Mouse (Mus musculus): Measurements from ENCODE around the gene Tuba1b.
"Not testable (repeated sequence)": the region's sequence is repeated elsewhere in the genome, so short reads cannot be mapped to it uniquely, and the experiment has no call there.

Gene Tuba1b

DNA sequence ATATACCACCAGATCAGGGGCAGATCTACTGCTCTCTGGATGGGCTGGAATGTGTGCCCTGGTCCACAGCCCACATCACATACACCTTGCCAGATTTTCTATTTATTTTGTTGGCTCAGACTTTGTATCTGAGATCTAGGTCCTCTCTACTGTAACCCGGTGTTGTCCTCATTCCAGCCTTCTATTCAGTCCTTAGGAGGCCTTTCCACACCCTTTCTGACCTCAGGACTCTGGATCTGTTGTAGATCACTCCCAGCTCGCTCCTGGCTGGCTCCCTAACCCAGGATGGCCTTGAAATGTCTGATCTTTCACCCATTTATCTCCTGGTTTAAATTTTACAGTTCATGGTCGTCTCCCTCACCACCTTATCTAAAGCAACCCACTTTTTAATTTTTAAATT is 9.7 kb downstream of the Tuba1b start:
- no peak for DNase-seq (ENCODE audit: low spot score)

DNA sequence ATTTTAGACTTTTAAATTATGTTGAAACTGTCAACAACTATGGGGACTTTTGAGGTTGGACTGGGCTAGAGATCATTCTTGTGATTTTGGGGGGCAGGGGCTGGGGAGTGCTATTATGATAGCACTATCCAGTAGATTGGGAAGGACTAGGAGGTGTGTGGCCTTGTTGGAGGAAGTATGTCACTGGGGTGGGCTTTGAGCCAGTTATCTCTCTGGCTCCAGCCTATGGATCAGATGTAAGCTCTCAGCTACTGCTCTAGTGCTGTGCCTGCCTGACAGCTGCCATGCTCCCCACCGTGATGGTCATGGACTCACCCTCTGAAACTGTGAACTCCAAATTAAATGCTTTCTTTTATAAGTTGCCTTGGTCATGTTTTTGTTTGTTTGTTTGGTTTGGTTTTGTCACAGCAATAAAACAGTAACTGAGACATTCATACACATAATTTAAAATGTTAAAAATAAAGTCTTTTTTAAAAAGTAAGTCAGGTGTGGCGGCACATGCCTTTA is 11.3 kb downstream of the Tuba1b start:
- DNase-seq (ENCODE audit: low spot score), result no peak

DNA sequence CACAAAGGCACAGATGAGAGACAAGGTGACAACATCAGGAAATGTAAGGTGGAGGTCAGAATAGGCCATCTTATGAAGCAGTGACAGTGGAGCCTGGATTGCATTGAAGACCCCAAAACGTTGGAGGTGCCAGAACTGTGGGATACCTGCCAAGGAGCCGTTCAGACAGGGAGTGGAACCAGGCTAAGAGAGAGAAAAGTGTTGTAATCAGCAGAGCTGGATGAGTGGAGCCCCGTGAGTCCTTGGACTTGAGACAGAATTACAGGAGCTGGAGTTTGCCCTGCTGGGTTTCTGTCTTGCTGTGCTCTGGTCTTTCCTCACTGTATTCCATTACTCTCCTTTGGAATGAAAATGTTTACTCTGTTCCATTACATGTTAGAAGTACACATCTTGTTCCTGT is 11.8 kb downstream of the Tuba1b start:
- no peak for DNase-seq (ENCODE audit: low spot score)

DNA sequence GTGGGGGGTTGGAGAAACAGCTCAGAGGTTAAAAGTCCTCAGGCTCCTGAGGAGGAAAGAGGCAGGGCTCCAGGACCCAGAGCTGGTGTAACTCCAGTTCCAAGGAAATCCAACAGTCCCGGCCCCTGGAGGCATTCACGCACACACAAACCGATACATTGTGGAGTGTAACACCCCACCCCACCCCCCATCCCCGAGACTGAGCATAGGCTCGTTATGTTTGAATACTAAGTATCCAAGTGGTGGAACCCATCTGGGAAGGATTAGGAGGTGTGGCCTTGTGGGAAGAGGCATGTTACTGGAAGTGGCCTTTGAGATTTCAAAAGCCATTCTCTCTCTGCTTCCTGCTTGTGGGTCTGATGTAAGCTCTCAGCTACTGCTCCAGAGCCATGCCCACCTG is 12.9 kb downstream of the Tuba1b start:
- DNase-seq (ENCODE audit: low spot score), result no peak

DNA sequence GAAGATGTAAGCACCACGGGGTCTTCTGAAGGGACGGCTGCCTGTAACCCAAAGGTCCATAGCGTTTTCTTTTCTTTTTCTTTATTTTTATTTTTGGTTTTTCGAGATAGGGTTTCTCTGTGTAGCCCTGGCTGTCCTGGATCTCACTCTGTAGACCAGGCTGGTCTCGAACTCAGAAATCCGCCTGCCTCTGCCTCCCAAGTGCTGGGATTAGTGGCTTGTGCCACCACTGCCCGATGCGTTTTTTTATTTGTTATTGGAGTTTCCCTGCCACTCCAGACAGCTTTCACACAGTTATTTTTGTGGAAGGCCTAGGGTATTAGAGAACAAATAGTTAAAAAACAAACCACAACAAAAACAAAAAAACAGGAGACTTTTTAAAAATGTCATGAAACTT is 15.9 kb downstream of the Tuba1b start:
- not testable (repeated sequence) for DNase-seq (ENCODE audit: low spot score)

DNA sequence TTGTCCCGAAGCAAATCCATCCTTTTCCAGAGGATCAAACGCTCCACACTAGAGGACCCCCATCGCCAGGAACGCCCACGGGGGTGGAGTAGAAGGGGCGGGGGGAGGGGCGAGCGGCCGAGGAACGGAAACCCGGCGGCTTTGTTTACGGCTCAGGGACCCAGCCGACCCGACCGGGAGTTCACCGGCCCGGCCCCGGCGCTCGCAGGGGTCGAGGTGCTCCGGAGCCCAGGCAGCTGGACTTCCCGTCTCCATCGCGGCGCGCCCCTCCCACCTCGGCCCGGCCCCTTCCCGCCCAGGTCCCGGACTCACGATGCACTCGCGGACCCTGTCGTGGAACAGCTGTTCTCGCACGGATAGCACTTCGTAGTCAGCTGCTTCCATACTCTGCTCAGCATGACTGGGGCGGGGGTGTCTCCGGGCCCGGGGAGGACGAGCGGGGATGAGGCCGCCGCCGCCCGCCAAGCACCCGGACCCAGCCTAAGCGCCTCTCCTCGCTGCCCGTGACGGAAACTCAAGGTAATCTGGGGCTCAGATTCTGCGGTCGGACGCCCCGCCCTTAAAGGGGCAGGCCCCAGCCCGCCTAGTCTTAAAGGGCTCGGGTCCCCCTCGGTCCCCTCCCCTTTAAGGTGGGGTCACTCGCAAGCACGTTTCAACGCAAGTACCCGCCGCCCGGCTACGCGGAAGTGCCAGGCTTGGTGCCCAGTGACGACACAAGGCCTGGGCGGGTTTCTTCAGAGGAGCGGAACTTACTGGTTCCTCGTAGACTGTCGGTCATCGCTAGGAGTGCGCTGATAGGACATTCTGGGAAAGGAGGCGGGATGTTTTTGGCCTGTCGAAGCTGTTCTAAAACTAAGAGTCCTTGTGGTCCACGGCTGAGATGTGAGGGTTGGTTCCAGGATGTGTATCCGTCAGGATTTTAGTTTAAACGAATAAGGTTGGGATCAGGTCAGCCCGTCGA is 16.5 kb downstream of the Tuba1b start, which contains the start of gene Lmbr1l:
Gene Lmbr1l, minus strand, starts transcription at position 694 of the 961 bp plus-strand sequence.
- DNase-seq (ENCODE audit: low spot score), result peak; percentile 93

DNA sequence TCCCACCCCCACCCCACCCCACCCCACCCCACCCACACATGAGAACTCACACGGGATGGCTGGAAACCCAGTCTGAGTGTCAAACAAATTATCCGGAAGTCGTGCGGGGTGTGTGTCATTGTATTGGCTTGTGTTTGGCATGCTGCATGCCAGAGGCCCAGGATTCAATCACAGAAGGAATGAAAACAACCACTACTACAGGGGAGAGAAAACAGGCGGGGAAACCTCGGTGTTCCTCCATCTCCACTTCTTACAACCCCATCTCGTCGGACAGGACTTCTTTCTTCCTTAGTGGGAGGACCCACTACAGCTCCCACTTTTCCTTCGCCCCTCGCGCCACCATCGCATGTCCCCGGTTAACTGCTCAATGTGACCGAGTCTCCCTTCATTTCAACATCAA is 17.3 kb downstream of the Tuba1b start:
- peak; percentile 29 for DNase-seq (ENCODE audit: low spot score)

DNA sequence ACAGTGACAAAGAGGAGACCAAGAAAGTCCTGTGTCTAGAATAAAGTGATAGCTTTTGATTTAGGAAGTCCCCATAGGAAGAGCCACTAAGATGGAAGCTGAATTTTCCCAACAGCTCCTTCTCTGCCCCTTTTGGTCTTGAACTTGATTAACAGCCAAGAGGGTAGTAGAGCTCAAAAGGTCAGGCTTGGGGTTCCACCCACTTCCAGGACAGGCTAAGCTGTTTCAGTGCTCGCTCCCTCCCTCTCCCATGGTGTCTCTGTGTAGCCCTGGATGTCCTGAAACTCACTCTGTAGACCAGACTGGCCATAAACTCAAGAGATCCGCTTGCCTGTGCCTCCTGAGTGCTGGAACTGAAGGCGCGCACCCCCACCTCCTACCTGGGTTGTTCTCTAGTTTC is 18.3 kb downstream of the Tuba1b start:
- DNase-seq (ENCODE audit: low spot score), result no peak

DNA sequence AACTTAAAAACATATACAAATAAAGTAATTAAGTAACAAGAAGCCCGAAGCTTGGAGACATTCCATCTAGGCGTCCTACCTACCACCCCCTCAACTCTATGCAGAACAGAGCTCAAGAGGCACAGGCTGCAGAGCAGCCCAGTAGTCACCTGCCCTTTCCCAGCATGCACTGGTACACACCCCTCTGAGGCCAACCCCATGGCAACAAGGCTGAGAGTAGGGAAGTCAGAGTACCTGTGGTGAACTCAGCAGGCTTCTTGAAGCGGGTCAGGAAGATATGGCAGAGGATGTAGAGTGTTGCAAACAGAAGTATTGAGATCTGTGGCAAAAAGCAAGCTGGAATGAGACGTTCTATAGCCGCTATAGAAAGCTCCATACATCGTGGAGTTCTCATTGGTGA is 19.5 kb downstream of the Tuba1b start:
- no peak for DNase-seq (ENCODE audit: low spot score)

DNA sequence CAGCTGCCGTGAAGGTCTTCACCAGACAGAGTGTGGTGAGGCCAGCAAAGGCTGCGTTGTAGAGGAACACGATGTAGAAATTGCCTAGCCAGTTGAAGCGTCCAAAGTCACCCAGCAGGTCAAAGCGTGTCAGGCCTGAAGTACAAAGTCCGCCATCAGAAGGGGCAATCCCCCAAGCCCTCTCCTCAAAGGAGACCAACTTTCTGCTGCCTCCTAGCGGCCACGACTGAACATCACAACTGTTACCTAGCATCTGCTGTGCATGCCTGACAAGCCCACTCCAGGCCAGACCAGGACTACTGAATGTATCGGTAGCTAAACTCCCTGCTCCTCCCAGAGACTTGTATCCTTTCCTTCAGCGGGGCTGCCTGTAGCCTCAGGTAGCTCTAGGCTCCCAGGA is 29.7 kb downstream of the Tuba1b start:
- no peak for DNase-seq (ENCODE audit: low spot score)

DNA sequence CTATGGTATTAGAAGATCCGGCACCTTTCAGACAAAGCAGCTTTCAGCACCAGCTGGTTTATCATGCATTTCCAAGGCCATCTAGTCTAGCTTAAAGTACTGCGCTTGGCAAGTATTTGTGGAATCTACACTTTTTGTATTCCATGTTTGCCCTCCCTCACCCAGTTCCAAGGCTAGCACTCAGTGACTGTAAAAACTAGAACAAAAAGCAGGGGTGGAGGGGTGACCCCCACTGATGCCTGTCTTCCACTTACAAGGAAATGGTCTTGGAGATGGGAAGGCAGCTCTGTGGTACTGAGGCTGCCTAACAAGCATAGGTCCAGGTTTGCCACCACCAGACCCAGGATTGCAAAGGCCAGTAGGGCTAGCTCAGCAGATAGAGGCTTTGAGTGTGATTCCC is 31.8 kb downstream of the Tuba1b start:
- no peak for DNase-seq (ENCODE audit: low spot score)

DNA sequence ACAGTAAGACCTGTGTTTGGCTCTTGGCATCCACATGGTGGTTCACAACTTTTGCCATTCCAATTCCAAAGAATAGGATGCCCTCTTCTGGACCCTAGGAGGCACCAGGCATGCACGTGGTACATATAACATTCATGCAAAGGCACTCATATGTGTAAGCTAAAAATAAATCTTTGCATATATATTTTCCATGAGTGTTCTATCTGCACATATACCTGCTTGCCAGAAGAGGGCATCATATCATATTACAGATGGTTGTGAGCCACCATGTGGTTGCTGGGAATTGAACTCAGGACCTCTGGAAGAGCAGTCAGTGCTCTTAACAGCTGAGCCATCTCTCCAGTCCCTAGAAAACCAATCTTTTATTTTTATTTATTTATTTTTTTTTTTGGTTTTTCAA is 32.8 kb downstream of the Tuba1b start:
- DNase-seq (ENCODE audit: low spot score), result no peak

DNA sequence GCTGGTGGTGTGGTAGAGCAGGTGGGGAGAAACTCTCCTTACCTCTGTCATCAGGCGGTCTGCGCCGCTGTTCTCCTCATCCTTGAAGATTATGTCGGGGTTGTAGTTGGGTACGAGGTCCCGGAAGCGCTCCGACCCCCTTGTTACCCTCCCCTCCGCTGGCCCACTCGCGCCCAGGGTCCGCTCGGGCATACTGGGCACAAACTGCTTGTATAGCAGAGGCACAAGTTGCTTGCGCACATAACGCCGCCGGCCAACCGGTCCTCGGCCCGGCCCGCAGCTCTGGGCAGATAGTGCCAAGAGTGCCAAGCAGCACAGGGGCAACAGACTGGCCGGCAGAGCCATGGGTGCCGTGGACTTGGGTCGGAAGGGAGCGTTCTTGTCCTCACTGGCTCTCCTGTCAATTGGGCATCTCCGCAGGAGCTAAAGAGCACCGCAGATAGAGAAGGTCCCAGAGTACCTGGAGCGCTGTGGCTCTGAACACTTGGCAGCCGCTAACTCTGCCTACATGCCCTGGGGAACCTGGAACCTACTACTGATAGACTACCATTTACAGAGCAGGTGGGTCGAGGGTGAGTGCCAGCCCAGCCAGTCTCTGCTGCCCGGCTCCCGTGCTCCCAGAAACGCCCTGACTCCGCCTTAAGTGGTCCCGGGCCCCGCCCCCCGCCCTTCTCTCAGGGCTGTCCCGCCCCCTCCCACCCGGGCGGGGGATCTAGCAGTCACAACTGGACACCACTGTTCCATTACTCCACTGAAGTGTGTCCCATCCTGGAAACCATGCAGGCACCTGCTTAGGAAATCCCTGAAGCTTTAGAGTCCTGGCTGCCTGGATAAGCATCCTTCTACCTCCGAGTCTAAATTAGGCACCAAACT is 36.2 kb downstream of the Tuba1b start, which contains the start of gene Dhh:
Gene Dhh, minus strand, starts transcription at position 613 of the 873 bp plus-strand sequence.
- DNase-seq (ENCODE audit: low spot score), result no peak

DNA sequence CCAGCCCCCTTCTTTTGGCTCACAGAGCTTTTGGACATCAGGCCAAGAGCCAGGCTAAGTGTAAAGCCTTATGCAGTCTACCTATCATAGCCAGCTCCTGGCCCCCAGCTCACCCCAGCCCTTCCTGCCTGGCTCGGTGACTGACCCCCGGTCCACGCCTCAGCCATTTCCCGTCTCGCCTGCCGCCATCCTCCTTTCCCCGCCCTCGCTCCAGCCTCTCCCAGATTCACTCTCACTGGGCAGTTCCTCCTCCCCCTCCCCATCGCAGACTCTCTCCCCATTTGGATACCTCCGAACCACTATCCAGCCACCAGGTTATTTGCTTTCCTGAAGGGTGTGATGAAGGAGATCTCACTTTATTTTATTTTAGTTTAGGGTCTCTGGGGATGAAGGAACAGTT is 36.9 kb downstream of the Tuba1b start:
- no peak for DNase-seq (ENCODE audit: low spot score)

DNA sequence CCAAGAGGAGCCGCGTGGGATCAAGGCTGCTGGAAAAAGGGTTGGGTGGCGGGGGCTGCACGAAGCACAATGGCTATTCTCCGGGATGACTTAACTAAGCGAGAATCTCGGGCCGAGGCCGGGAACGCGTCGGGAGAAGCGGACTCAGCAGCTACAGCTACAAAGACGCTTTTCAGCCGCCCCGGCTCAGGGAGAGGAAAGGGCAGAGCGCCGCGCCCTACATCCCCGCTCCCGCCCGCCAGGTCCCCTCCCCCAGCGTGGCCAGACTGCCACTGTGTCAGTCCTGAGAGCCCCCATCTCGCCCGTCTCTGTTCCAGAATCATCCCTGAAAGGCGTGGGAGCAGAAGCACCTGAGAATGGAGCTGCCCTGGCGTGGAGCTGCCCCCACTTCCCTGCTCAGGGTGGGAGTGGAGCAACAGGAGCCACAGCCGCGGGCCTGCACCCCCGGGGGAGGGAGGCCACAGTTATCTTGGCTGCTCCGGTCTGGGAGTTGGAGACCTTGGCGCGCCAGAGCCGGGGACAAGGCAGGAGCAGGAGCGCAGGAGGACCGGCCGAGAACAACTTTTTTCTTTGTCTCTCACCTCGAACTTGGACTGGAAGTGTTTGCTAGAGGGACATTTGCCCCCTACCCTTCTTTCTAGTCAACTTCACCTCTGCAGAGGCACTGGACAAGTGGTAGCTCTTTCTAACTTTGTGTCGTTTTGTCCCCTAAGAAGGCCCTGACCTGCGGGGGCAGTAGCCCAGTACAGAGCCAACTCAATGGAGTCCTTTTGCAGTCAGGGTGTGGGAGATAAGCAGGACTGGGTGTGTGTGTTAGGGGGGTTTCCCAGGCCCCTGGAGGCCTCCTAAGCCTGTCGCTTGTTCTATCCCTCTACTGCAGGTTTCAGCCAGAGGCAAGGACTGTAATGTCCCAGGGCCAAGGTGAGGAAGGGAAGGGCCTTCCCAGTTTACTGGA is 38.5 kb downstream of the Tuba1b start:
- DNase-seq (ENCODE audit: low spot score), result no peak

DNA sequence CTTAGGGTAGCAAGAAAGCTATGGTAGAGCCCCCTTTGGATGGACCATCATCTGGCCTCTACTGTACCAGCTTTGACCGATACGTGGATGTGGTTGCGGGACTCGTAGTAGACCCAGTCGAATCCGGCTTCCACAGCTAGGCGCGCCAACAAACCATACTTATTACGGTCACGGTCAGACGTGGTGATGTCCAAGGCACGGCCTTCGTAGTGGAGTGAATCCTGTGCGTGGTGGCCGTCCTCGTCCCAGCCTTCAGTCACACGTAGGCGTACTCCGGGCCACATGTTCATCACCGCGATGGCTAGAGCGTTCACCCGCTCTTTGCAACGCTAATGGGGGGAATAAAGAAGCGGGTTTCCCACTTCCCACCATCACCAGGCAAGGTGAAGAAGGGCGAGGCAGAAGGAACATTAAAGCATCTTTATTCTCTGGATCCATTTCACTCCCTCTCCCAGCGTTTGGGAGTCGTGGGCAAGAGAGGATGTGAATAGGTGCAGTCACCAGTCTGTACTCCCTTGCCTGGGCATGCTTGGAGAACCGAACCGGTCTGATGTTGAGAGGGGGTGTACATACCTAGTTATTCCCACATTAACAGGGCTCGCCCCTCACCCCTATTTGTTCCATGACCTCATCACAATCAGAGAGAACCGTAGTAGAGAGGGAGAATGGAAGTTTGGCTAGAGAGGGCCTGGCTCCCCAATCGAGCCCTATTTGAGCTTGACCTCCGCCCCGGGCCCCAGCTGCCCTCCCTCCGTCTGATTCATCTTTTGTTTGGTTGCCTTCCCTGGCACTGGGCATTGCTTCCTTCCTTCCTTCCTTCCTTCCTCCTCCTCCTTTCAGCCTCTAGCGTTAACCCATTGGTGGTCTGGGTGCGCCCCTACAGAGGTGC is 39.4 kb downstream of the Tuba1b start:
- DNase-seq (ENCODE audit: low spot score), result no peak

DNA sequence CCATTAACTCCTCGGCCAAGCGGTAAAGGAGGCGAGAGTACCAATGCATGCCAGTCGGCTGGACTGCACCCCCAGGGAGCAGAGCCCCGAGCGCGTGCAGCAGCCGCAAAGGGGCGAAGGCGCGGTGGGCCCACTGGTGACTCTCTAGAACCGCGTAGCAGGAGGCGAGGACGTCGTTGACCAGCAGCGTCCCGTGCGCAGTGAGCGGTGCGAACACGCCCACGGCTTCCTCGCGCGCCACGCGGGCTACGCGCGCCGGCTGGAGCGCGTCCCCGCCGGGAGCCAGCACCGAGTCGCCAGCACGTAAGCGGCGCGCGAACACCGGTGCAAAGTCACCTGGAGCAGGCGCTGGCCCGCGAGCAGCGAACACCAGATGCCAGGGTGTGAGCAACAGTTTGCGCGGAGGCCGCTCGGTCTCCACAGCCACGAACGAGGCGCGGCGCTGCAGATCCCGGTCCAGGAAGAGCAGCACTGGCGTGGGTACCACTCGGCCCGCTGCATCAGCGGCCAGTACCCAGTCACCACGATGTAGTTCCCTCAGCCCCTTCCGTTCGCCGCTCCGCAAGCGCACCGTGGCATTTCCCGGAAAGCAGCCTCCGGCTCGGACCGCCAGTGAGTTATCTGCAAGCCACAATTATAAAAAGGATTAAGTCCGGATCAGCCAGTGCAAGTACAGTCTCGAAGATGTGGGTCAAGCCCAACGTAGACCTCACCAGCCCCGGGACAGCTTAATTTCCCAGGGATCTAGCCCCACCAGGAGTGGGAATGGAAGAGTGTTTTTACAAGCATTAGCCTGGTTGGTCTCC is 40.2 kb downstream of the Tuba1b start, which contains the start of gene Rhebl1:
Gene Rhebl1, minus strand, starts transcription at position 601 of the 806 bp plus-strand sequence.
- DNase-seq (ENCODE audit: low spot score), result no peak

DNA sequence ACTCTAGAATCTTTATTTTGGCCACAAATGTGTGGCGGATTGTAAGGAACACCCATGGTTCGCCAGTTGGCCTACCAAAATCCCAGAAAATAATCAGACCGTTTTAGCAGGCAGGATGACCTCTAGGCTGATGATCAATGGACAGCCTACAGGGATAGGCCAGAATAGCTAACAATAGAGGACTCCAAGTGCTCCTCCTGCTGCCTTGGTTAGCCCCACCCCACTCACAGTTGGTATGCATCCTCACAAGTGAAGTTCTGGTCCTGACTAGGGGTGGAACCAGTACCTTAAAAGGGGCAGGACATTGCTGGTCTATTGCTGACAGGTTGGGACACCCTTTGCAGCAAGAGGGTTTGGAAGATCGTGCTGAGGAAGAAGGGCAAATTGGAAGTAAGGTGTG is 41.3 kb downstream of the Tuba1b start:
- DNase-seq (ENCODE audit: low spot score), result no peak

DNA sequence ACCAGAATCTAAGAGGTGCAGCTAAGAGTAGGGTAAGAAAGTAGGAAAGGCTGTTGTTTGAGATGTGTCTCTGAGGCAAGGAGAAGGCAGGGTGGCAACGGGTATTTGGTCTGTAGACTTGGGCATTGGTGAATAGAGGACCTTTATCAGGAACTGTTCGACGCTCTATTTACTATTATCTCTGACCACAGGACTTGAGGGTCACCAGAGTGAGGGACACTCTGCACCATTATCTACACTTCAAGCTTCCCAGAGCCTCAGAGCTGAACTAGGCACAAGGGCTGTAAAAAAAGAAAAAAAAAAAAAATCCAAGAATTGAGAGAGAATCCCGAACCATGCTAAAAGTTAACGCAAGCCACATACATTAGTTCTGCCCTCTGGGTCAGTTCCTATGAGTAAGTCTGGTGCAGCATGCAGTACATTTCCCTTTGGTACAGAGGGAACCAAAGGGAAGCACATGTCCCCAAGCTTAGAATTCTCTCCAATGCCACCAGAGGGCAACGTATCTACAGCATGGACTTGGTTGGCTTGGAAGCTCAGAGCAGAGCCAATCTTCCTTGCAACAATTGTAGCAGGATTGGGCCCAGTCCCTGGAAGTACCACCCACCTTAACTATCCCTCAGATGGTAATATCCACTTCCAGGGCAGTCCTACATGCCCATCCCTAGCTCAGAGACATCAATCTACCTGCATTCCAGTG is 42.3 kb downstream of the Tuba1b start:
- DNase-seq (ENCODE audit: low spot score), result no peak

All from urinary bladder, postnatal 25 days (tissue).